Comparison of ENCODE assay signal across 8 mouse cellular contexts in the genomic region with DNA sequence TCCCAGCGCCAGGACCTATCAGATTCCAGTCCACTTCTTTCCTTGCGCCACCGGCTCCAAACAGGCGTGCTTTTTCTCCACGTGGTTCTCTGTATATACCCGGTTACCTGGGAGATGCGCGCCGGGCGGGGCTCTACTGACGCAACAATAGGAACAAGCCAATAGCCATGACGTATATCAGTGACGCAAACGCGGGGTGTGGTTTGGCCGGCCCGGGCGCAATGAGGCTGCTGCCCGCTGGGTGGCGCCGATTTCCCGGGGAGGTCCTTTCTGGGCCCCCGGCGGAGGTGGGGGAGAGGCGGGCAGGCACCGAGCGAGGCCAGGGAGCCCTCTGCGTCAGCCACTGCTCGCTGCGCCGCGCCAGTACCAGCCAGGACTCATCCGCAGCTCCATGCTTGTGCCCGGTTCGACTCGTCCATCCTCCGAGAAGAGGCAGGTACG. TPM values are rescaled to one million over a fixed set of nuclear protein-coding genes. Genes with fewer than 3 reads are reported as not detected.
DNase-seq lines count a peak whose midpoint lies in the region; ATAC-seq and TF ChIP-seq lines count a peak whose summit lies in the region.

A gene (plus strand): TSS at position 237 of the 441 bp plus-strand sequence.

- no peaks in the 10 kb centered on the region; the same call in 1 of the 2 replicates for H3K4me1 ChIP-seq in bone marrow, adult 2 months (ENCODE audit: control insufficient read depth, insufficient read depth, low read length)
- H3K4me1 ChIP-seq in embryonic facial prominence, embryonic 15.5 days, result peaks cover 24% of the 10 kb centered on the region
- peaks cover 15% of the 10 kb centered on the region for H3K4me1 ChIP-seq in limb, embryonic 14.5 days (ENCODE audit: control insufficient read depth, insufficient read depth, low read length)

- H3K9me3 ChIP-seq in embryonic facial prominence, embryonic 15.5 days (replicated peaks), result no peaks in the 10 kb centered on the region
- H3K9me3 ChIP-seq in limb, embryonic 14.5 days (ENCODE audit: control insufficient read depth, low read length), result no peaks in the 10 kb centered on the region

- peak within 1 kb of the TSS; percentile 95 for H3K4me2 ChIP-seq in embryonic facial prominence, embryonic 15.5 days (replicated peaks)
- H3K4me2 ChIP-seq in limb, embryonic 14.5 days (replicated peaks; ENCODE audit: low read depth, low read length, severe bottlenecking), result peak within 1 kb of the TSS; percentile 97

- WGBS in bone marrow, adult 2 months, result under 1% methylated on average over 38 of the region's 38 CpGs
- WGBS in embryonic facial prominence, embryonic 15.5 days, result 0% methylated on average over 38 of the region's 38 CpGs
- under 1% methylated on average over 36 of the region's 38 CpGs for WGBS in limb, embryonic 14.5 days

- H3K27ac ChIP-seq in bone marrow, adult 2 months (ENCODE audit: control insufficient read depth, insufficient read depth, low read depth, low read length, poor library complexity), result no peak within 1 kb of the TSS
- H3K27ac ChIP-seq in embryonic facial prominence, embryonic 15.5 days (replicated peaks), result peak within 1 kb of the TSS; percentile 60
- no peak within 1 kb of the TSS for H3K27ac ChIP-seq in limb, embryonic 14.5 days (replicated peaks; ENCODE audit: low read depth, low read length)

- peak within 1 kb of the TSS; percentile 65 for H3K4me3 ChIP-seq in bone marrow, adult 2 months (replicated peaks; ENCODE audit: control insufficient read depth, low read depth, low read length)
- H3K4me3 ChIP-seq in embryonic facial prominence, embryonic 15.5 days (replicated peaks), result peak within 1 kb of the TSS; percentile 60
- peak within 1 kb of the TSS; percentile 54 for H3K4me3 ChIP-seq in limb, embryonic 14.5 days (replicated peaks; ENCODE audit: low read length)

- TF ChIP-seq POLR2A in bone marrow, adult 2 months (IDR thresholded peaks at IDR 0.05; ENCODE audit: borderline replicate concordance, control insufficient read depth, low read depth, low read length), result no peak
- TF ChIP-seq POLR2A in limb, embryonic 14.5 days (IDR thresholded peaks at IDR 0.05; ENCODE audit: borderline replicate concordance, extremely low read depth, insufficient read depth, insufficient read length), result no peak

- DNase-seq in 416B (ENCODE audit: low read depth), result peak; percentile 98
- peak; percentile 99 for DNase-seq in heart, adult 8-10 months (ENCODE audit: low spot score)
- peak; percentile 100 for DNase-seq in kidney, adult 9 months
- peak; percentile 98 for DNase-seq in limb, embryonic 14.5 days (ENCODE audit: low spot score)
- peak; percentile 99 to 100 for DNase-seq in monocyte, adult 2 months (ENCODE audit: low read depth in 1 of 2, low spot score in 2 of 2)
- peak; percentile 94 to 95 for DNase-seq in spleen, postnatal 36 days (ENCODE audit: low spot score in 2 of 2)

- H3K36me3 ChIP-seq in embryonic facial prominence, embryonic 15.5 days, result no peaks in the 10 kb centered on the region
- H3K36me3 ChIP-seq in limb, embryonic 14.5 days (ENCODE audit: control insufficient read depth, insufficient read depth, low read length), result no peaks in the 10 kb centered on the region

- H3K9ac ChIP-seq in embryonic facial prominence, embryonic 15.5 days, result peak within 1 kb of the TSS; percentile 39
- H3K9ac ChIP-seq in limb, embryonic 14.5 days (ENCODE audit: low read depth, low read length, severe bottlenecking), result peak within 1 kb of the TSS; percentile 59

- TF ChIP-seq CTCF in bone marrow, adult 2 months (IDR thresholded peaks at IDR 0.05; ENCODE audit: control insufficient read depth, insufficient read depth, low read length), result peak; percentile 66; the same call in 1 of the 2 replicates

- ATAC-seq in embryonic facial prominence, embryonic 15.5 days (ENCODE audit: insufficient number of reproducible peaks, low FRiP score, low TSS enrichment, low read depth), result peak; percentile 96
- ATAC-seq in limb, embryonic 14.5 days (ENCODE audit: low FRiP score, low read depth), result peak; percentile 99

- H3K27me3 ChIP-seq in embryonic facial prominence, embryonic 15.5 days, result no peaks in the 10 kb centered on the region
- H3K27me3 ChIP-seq in limb, embryonic 14.5 days (ENCODE audit: control insufficient read depth, insufficient read depth, low read length), result no peaks in the 10 kb centered on the region

RNA-seq across cellular contexts. Expression of the gene that starts here (rescaled TPM):
- 1.2 and 2.6 TPM in 2 replicates for polyA plus RNA-seq in bone marrow, adult 2 months (2011; ENCODE audit: insufficient read depth, insufficient read length, low replicate concordance, missing spikeins)
- 28.2 and 29.5 TPM in 2 replicates for polyA plus RNA-seq in embryonic facial prominence, embryonic 15.5 days (2015; fragmentation: Nextera tagmentation; extraction: Ambion mirVana)
- 100 to 1,000 TPM; 160 to 205 (median 195) TPM for total RNA-seq in heart, adult 8-10 months (2022)
- polyA plus RNA-seq in limb, embryonic 14.5 days (2012; rRNA removed), result 4.9 and 6.6 TPM in 2 replicates
- 22.5 and 24.4 TPM in 2 replicates for polyA plus RNA-seq in limb, embryonic 14.5 days (2014; fragmentation: Nextera tagmentation; extraction: Ambion mirVana)
